Mouse (Mus musculus) embryonic facial prominence, embryonic 14.5 days (tissue): ENCODE results near the gene Cacna2d3. TPM values are rescaled to one million over a fixed set of nuclear protein-coding genes. Genes with fewer than 3 reads are reported as not detected.
A peak's percentile ranks its signal among the peaks of the same experiment; 100 is the strongest.

Experiments
- ATAC-seq: fragments of 200-750 bp; cut with Nextera tagmentation; 2 replicates; pipeline ENCODE4 v1.8.0; 2017; ENCODE audit warnings: low read depth, moderate number of reproducible peaks, moderate TSS enrichment
- DNase-seq: peaks from one replicate; pipeline ENCODE4 v3.0.0-alpha.2; 2015; ENCODE audit warnings: low spot score
- H3K27ac ChIP-seq: fragments of 300-500 bp; sonication (generic); replicated peaks from 2 replicates; pipeline ENCODE4 v1.5.1; 2014; ENCODE audit warnings: low read depth, mild to moderate bottlenecking, low read length, moderate library complexity
- H3K27me3 ChIP-seq: fragments of 300-500 bp; sonication (generic); replicated peaks from 2 replicates; pipeline ENCODE4 v1.6.1; 2014; ENCODE audit warnings: low read length; ENCODE audit not compliant: control insufficient read depth, insufficient read depth
- H3K36me3 ChIP-seq: fragments of 300-500 bp; sonication (generic); 2 replicates; pipeline ENCODE4 v1.6.1; 2014; ENCODE audit warnings: low read length, mixed read lengths; ENCODE audit not compliant: control insufficient read depth, insufficient read depth
- H3K4me1 ChIP-seq: fragments of 300-500 bp; sonication (generic); 2 replicates; pipeline ENCODE4 v1.6.1; 2014; ENCODE audit warnings: antibody characterized with exemption, low read length; ENCODE audit not compliant: control insufficient read depth, insufficient read depth
- H3K4me2 ChIP-seq: fragments of 300-500 bp; sonication (generic); 2 replicates; pipeline ENCODE4 v1.6.1; 2014; ENCODE audit warnings: low read depth, mild to moderate bottlenecking, low read length, moderate library complexity, mixed read lengths
- H3K4me3 ChIP-seq: fragments of 300-500 bp; sonication (generic); 2 replicates; pipeline ENCODE4 v1.5.1; 2014; ENCODE audit warnings: low read depth, mild to moderate bottlenecking, low read length
- H3K9ac ChIP-seq: fragments of 300-500 bp; sonication (generic); 2 replicates; pipeline ENCODE4 v1.6.1; 2014; ENCODE audit warnings: low read depth, mild to moderate bottlenecking, low read length, moderate library complexity, mixed read lengths
- H3K9me3 ChIP-seq: fragments of 300-500 bp; sonication (generic); 2 replicates; pipeline ENCODE4 v1.6.1; 2016; ENCODE audit warnings: low read length; ENCODE audit not compliant: control insufficient read depth
- WGBS: fragments of 180-500 bp; shearing (Covaris S2); extraction: QIAGEN DNeasy Blood & Tissue Kit; methylation state at CpG from one replicate; pipeline ENCODE4 v1.1.7; 2014; 5-methylcytosine and 5-hydroxymethylcytosine counted together
- polyA plus RNA-seq: library from polyadenylated mRNA; unstranded; fragments of >200 nt; fragmentation: Nextera tagmentation; extraction: Ambion mirVana; gene quantifications from 2 replicates; pipeline ENCODE4 v1.2.1, GENCODE M21; 2014

The Cacna2d3 gene
- polyA plus RNA-seq, 1 experiment from 2014 or later = 16.4 TPM

- no peak overlapping the region for H3K27ac ChIP-seq
- no peak overlapping the region for H3K9ac ChIP-seq
- WGBS = 85% methylated on average over 5 of the region's 5 CpGs
- H3K36me3 ChIP-seq = no peaks in the 10 kb centered on the region
- H3K27me3 ChIP-seq = no peaks in the 10 kb centered on the region
- H3K4me1 ChIP-seq = 0 out of 2 replicates have a peak, but pooled peaks cover 7% of the 10 kb centered on the region
- no peak for DNase-seq
- no peak overlapping the region for H3K4me3 ChIP-seq
- H3K9me3 ChIP-seq = no peaks in the 10 kb centered on the region
- no peak for ATAC-seq
- no peak overlapping the region for H3K4me2 ChIP-seq
These were observed 451.1 kb downstream of the Cacna2d3 start for GRCm38 (mm10) chr14:29270541-29270940.

- 0 out of 2 replicates have a peak, but pooled peaks cover 7% of the 10 kb centered on the region for H3K4me1 ChIP-seq
- H3K4me3 ChIP-seq = no peak overlapping the region
- 67% methylated on average over 2 of the region's 2 CpGs for WGBS
- H3K36me3 ChIP-seq = no peaks in the 10 kb centered on the region
- peak; percentile 47 for DNase-seq
- no peak overlapping the region for H3K27ac ChIP-seq
- no peaks in the 10 kb centered on the region for H3K9me3 ChIP-seq
- H3K9ac ChIP-seq = no peak overlapping the region
- no peaks in the 10 kb centered on the region for H3K27me3 ChIP-seq
- peak; percentile 63 for ATAC-seq
- H3K4me2 ChIP-seq = no peak overlapping the region
These were observed 451.8 kb downstream of the Cacna2d3 start for GRCm38 (mm10) chr14:29269816-29270215.

- no peaks in the 10 kb centered on the region for H3K27me3 ChIP-seq
- no peak overlapping the region for H3K9ac ChIP-seq
- 52% methylated on average over 5 of the region's 5 CpGs for WGBS
- no peak for DNase-seq
- no peak overlapping the region for H3K4me3 ChIP-seq
- 0 out of 2 replicates have a peak, but pooled peaks cover 7% of the 10 kb centered on the region for H3K4me1 ChIP-seq
- ATAC-seq = no peak
- no peaks in the 10 kb centered on the region for H3K36me3 ChIP-seq
- H3K27ac ChIP-seq = no peak overlapping the region
- H3K9me3 ChIP-seq = no peaks in the 10 kb centered on the region
- H3K4me2 ChIP-seq = no peak overlapping the region
These were observed 453.1 kb downstream of the Cacna2d3 start for GRCm38 (mm10) chr14:29268609-29269008.

DNA sequence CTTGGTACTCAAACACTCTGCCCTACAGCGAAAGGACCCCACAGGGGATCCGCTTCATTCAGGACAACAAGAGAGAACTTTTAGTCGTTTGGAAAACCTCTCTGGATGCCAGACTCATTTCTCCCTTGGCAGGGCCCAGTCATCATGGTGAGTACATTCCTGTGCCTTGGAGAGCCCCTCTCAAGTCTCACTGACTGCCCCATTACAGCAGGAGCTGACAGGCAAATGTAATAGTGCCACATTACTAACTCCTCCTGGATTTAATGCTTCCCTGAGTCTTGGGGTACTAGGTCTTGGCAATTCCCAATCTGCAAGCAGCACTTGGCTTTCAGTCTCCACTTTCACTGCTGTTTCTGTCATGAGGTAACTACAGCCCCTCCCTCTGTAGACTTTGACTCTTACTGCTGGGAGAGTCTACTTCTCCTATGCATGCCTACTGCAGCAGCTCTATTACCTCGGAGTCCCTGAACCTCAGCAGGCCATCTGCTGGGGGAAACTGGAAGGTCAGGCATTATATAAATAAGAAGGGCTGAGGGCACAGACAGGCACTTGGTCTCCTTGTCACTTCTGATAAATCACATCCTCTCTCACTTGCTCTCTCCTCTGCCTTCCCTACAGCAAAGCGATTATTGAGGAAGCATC, 454.3 kb downstream of the Cacna2d3 start:
- no peak overlapping the region for H3K27ac ChIP-seq
- ATAC-seq = no peak
- DNase-seq = peak; percentile 52

GRCm38 (mm10) chr14:29260621-29261020, 461.0 kb downstream of the Cacna2d3 start:
- ATAC-seq = no peak
- Histone ChIP-seq H3K9me3 (no peaks in the 10 kb centered on the region), H3K4me1 (no peaks in the 10 kb centered on the region), H3K27me3 (no peaks in the 10 kb centered on the region), H3K4me2 (no peak overlapping the region), H3K27ac (no peak overlapping the region), H3K9ac (no peak overlapping the region), H3K4me3 (no peak overlapping the region), H3K36me3 (no peaks in the 10 kb centered on the region)
- 80% methylated on average over 1 of the region's 1 CpGs for WGBS
- peak; percentile 12 for DNase-seq

More for the DNA sequence above, 454.3 kb downstream of the Cacna2d3 start:
- WGBS = 63% methylated on average over 5 of the region's 5 CpGs
- 0 out of 2 replicates have a peak, but pooled peaks cover 7% of the 10 kb centered on the region for H3K4me1 ChIP-seq
- no peak overlapping the region for H3K9ac ChIP-seq
- H3K9me3 ChIP-seq = no peaks in the 10 kb centered on the region
- no peak overlapping the region for H3K4me3 ChIP-seq
- no peaks in the 10 kb centered on the region for H3K27me3 ChIP-seq
- H3K36me3 ChIP-seq = no peaks in the 10 kb centered on the region
- no peak overlapping the region for H3K4me2 ChIP-seq

- peaks cover 4% of the 10 kb centered on the region; the same call in 1 of the 2 replicates for H3K4me1 ChIP-seq
- 58% methylated on average over 2 of the region's 2 CpGs for WGBS
- peaks cover 17% of the 10 kb centered on the region for H3K9me3 ChIP-seq
- ATAC-seq = no peak
- H3K4me2 ChIP-seq = no peak overlapping the region
- H3K9ac ChIP-seq = no peak overlapping the region
- no peak overlapping the region for H3K27ac ChIP-seq
- peak; percentile 16 for DNase-seq
- no peaks in the 10 kb centered on the region for H3K36me3 ChIP-seq
- no peak overlapping the region for H3K4me3 ChIP-seq
- no peaks in the 10 kb centered on the region for H3K27me3 ChIP-seq
These were observed 478.1 kb downstream of the Cacna2d3 start for GRCm38 (mm10) chr14:29243516-29243915.

DNA sequence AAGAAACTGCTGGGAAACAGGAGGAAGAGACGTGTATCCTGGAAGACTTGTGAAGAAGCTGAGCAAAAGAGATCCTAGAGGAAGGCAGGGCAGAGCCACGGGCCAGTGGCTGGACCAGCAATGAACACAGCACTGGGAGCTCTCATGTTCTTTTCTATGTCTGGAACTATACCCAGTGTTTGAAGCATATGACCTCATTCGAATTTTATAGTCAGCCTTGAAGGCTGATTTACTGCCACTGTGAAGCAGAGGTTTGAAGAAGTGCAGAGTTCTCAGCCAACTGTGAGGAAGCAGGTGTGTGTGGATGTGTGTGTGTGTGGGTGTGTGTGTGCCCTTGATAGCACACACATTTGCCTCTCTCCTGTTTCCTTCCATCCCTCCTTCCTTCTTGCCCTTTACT, 483.2 kb downstream of the Cacna2d3 start:
- no peak for DNase-seq
- peaks cover 11% of the 10 kb centered on the region for H3K9me3 ChIP-seq
- ATAC-seq = no peak
- WGBS = 72% methylated on average over 3 of the region's 3 CpGs
- no peak overlapping the region for H3K27ac ChIP-seq
- H3K4me2 ChIP-seq = no peak overlapping the region
- no peak overlapping the region for H3K4me3 ChIP-seq
- peaks cover 4% of the 10 kb centered on the region; the same call in 1 of the 2 replicates for H3K4me1 ChIP-seq
- no peak overlapping the region for H3K9ac ChIP-seq
- H3K27me3 ChIP-seq = no peaks in the 10 kb centered on the region
- no peaks in the 10 kb centered on the region for H3K36me3 ChIP-seq

- H3K4me2 ChIP-seq = peak overlapping the region; percentile 13; the same call in 1 of the 2 replicates
- peak overlapping the region; percentile 70 for H3K27ac ChIP-seq
- no peak overlapping the region for H3K9ac ChIP-seq
- 37% methylated on average over 19 of the region's 19 CpGs for WGBS
- H3K27me3 ChIP-seq = no peaks in the 10 kb centered on the region
- peaks cover 27% of the 10 kb centered on the region for H3K4me1 ChIP-seq
- no peaks in the 10 kb centered on the region for H3K36me3 ChIP-seq
- ATAC-seq (peak; percentile 37; the same call in 1 of the 2 replicates), DNase-seq (peak; percentile 85)
- no peak overlapping the region for H3K4me3 ChIP-seq
- no peaks in the 10 kb centered on the region for H3K9me3 ChIP-seq
These were observed 492.5 kb downstream of the Cacna2d3 start for GRCm38 (mm10) chr14:29228976-29229716.
